Mouse (Mus musculus) kidney, adult 18-20 months (tissue): ENCODE results near the gene Cep295nl.
"Not testable (repeated sequence)": the region's sequence is repeated elsewhere in the genome, so short reads cannot be mapped to it uniquely, and the experiment has no call there.

Experiments
- DNase-seq: peaks from one replicate; pipeline ENCODE4 v3.0.0; 2021

Gene Cep295nl

DNA sequence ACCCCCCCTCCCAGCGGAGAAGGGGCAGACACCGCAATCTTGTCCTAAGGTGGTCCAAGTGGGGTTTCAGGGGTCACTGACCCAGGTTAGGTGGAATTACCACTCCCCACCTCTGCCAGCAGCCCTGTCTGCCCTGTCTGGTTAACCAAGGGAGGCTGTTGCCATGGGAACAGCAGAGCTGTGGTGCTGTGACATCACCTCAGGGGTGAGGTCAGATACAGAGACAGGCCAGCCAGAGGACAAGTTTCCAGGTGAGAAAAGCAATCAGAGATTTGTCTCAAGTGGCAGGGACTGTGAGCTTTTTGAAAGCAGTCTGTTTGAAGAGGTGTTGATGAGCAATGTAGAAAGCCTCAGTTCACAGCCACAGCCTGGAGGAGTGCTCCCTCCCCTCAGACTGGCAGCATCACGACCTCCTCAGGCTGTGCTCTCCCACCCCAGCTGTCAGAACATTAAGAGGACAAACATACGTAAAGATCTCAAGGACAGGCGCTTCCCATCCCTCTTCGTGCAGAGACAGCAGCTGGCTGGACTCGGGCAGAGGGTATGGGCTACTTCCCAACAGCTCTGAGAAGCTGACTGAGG lies at the start of gene Cep295nl:
Cep295nl (minus strand) TSS at position 101 of the 582 bp plus-strand sequence.
- DNase-seq = no peak

DNA sequence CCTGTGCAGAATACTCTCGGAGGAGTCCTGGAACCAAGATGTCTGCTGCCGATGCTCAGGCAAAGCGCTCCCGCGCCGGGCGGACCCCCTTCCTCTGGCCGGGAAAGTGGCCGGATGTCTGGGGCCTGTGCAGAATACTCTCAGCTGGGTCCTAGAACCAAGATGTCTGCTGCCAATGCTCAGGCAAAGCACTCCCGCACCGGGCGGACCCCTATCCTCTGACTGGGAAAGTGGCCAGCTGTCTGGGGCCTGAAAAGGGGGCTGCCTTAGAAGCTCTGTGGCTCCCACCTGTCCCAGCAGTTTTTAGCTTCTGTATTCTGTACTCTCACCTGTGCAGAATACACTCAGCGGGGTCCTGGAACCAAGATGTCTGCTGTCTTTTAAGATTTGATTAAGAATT lies 45.5 kb upstream of the Cep295nl start:
- not testable (repeated sequence) for DNase-seq

DNA sequence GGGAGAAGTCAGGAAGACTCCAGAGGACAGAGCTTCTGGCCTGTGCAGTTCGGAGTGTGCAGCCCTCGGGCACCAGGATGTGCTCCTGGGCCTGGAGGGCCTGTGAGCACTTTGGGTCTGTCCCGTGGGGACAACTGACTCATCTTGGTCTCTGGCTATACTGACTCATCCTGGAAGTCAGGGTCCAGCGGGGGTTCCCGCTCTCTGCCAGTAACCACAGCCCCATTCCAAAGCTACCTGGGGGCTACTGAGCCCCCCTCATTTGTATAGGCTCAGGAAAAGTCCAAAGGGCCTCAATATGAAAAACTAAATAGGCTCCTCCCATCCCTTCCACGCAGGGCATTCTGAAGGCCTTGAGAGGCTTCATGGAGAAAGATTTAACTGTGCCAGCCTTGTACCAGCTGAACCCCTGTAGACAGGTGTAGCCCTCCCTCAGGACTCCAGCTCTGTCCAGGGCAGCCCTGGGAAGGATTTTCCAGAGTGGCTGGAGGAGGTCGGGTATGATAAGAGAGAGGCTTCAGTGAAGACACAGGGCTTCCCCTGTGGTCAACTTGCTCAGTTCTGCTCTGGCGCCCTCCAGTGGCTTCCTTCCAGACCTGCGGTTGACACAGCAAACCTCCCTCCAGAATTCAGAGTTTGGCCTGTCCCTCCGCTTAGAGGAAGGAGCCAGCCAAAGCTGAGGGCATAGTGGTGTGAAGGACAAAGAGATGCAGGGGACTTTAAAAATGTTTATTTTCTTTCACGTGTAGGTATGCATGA lies 37.1 kb upstream of the Cep295nl start:
- peak; percentile 77 for DNase-seq

DNA sequence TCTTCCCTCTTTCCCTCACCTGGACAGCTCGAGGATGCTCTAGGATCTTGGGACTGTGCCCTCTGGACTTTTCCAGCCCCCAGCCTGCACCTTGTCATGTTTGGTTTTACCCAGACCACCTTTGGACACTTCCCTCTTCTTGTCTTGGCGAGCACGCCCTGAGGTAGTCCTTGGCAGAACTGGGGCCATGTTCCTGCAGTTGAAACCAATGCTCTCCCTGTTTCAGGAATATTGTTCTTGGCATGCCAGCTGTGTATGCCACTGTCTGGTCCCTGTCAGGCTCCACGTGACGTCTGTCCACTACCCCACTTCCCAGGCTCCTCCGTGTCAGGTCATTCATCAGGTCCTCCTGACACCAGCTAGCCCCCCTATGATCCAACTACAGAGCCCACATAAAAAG lies 36.4 kb upstream of the Cep295nl start:
- DNase-seq = no peak

DNA sequence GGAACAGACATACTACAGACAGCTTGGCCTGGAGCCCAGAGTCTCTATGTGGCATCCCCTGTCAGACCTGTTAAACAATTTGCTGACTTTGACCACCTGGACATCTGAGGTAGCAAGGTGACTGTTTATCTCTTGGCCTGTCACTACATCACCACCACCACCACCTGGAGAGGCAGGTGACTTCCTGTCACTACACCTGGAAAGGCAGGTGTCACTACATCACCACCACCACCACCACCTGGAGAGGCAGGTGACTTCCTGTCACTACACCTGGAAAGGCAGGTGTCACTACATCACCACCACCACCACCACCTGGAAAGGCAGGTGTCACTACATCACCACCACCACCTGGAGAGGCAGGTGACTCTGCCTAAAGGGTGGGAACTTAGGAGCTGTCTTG lies 34.0 kb upstream of the Cep295nl start:
- not testable (repeated sequence) for DNase-seq

DNA sequence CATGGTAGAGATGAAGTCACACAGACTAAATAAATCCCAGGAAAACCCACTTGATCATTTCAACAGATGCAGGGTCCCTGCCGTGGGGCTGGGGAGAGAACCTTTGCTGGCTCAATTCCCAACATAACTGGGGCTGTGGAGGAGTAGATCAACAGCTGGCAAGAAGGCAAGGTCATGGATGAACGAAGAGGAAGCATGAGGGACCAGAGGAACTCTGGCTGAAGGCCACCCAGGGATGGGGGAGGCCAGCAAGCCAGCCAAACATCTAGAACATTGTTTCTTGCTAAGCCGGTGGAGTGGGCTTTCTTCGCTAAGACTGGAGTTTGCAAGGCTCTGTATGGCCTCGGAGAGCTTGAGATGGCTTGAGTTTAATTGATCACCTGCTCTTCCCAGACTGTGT lies 33.6 kb upstream of the Cep295nl start:
- no peak for DNase-seq

DNA sequence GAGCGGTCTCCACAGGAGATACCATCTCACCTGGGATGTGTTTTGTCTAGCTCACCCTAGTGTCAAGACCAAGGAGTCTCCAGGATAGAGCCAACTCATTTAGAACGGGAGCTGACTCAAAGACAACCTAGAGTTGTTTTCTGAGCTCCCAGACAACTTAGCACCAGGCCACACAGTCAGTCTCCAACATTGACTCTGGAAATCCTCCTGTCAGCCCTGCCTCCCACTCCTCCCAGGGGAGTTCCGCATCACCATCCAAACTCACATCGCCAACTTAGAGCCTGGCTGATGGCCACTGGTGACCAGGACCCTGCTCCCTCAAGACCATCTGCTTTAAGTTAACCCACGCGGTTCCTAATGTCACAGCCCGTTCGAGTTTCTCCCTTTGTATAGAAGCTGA lies 33.2 kb upstream of the Cep295nl start:
- no peak for DNase-seq

DNA sequence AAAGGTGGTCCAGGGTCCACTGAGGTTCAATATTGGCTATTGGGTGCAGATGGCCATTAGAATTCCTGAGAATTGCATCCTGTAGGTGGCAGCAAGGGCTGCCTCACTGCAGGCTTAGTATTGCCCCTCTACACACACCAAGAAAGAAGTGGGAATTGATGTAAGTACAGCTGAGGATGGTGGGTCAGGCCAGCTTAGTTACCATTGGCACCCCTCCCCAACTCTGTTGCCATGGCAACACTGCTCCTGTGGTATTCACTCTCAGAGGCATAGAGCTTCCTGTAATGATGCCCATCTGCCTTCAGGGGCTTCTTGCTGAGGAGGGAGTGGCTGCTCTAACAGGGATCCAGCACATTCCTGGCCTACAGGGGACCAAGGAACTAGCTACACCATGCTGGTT lies 32.7 kb upstream of the Cep295nl start:
- no peak for DNase-seq

DNA sequence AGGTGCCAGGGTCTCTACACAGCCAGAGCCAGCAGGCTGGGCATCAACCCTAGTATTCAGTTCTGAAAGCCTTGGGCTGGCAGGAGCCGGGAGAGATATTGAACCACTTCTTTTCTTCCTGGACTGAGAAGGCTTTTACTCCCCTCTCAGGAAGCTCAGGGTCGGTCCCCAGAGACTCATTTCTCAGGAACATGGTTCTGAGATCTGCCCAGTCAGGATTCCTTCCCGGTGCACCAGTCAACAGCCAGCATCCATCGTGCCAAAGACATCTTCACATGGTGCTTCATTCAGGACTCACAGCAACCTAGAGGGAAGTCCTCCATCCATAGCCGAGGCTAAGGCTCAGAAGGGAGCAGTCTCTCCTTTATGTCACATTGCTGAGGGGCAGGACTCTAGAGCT lies 32.2 kb upstream of the Cep295nl start:
- no peak for DNase-seq

DNA sequence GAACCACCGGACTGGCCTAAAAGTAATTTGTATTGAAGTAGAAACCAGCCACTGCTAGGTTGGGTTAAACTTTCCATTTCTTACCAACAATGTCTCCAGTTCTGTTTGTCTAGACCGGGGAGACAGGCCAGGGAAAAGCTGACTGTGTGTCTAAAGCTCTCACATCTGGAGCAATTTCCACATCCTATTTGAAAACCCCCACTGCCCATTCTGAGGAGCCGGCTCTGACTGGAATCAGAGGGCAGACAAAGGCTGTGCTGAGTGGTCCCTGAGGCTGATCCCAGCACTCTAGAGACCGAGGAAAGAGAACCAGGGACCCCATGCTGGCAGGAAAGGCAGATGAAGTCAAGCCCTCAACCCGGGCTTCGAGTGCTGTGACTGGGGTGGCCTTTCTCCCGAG lies 30.3 kb upstream of the Cep295nl start:
- DNase-seq = no peak

DNA sequence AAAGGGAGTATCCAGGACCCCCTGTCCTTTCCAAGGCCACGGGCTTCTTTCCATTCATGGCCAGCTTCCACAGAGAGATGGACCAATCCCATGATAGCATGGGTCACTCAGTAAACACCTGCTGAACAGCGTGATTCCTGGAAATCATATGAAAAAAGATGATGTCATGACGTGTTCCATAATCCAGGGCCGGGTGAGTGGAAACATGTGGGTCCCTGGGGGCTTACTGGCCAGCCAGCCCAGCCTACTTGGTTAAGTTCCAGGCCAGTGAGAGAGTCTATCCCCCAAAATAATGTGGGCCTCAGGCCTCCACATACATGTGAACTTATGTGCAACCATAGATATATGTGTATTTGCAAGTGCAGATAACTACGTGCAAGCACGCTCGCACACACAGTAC lies 29.6 kb upstream of the Cep295nl start:
- no peak for DNase-seq

DNA sequence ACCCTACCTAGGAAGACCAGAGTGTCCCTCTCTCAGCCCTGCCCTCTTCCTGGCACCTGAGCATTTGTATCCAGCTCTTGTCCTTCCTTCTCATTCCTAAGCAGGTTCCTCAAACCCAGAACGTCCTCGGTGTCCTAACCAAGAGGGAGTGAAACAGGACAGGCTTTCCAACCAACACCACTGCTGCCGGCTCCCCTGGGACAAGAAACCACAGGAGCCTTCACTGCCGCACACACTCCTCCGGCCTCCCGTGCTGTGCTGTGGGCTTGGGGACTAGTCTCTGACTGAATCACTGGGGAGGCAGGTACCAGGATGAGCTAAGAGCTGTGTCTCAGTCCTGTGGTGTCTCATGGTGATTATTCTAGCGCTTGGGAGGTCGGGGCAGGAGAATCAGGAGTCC lies 27.4 kb upstream of the Cep295nl start:
- DNase-seq = no peak

DNA sequence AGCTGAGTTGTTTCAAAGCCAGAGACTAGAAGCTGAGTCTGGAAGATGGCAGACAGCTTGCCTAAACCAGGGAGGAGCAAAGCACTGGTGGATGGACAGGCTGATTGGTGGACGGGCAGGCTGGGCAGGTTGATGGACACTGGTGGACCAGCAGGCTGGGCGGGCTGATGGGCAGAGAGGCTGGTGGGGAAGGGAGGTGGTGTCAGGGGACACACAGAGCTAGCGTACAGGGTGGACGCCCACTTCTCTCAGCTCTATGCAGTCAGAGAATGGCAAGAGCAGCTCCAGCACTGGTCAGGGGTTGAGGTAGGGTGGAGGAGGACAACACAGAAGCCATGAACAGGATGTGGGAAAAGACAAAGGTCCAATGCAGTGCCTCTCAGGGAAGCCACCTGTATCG lies 27.0 kb upstream of the Cep295nl start:
- no peak for DNase-seq

DNA sequence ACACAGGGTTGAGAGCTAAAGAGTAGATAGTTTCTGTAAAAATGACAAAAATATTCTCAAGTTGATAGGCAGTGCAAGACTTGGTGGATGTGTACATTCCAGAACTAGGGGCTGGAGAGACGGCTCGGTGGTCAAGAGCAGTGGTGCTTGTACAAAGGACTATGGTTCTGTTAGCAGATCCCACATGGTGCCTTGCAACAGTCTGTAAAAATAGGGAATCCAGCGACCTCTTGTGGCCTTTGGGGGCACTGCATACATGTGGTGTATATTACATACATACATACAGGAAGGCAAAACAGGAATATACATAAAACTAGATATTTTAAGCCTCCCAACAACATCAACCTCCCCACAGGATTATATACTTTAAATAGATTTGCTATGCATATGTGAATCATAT lies 26.0 kb upstream of the Cep295nl start:
- DNase-seq = no peak

DNA sequence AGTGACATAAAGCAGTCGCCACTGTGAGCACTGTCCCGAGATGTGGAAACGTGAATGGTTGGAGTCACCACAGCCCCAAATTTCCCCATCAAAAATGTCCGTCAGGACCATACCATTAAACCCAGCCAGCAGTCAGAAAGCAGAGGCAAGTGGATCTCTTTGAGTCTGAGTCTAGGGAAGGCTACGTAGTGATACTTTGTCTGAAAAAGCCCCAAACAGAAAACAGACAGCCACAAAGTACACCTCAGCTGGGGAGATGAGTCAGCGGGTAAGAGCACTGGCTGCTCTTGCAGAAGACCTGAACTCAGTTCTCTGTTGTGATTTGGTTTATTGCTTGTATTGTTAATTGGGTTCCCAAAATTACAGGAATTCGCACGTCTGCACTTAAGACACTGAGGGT lies 24.3 kb upstream of the Cep295nl start:
- DNase-seq = no peak

DNA sequence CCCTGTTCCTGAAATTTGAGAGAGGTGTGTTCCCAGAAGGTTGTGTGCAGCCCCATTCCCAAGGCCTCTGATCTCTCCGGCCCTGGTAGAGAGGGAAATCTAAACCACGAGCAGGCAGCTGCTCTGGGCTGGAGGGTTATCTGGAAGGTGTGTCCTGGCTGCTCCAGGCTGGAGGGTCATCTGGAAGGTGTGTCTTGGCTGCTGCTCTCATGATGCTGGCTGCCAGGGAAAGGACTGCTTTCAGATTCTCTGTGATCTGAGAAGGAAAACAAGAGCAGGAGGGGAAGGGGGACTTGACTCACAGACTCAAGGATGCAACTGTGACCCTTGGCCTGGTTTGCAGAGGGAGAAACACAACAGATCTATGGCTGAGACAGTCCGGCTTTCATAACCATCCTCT lies 23.8 kb upstream of the Cep295nl start:
- DNase-seq = no peak

DNA sequence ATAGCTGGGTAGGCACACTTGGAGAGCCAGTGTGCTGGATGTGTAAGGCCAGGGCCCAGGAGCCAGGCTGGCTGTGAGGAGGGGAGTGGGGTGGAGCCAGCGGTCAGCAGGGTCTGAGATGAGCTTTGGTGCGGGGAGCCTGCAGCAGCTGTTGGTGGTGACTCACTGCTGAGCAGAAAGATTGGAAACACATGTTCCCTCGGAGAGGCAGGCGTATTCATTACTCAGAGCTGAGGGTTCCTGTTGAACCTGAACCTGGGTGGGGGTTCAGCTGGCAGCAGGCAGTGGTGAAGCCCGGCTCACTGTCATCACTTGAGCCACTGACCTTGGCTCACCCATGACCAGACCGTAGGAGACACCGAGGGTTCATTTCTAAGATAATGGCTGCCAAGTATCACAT lies 22.9 kb upstream of the Cep295nl start:
- DNase-seq = no peak

DNA sequence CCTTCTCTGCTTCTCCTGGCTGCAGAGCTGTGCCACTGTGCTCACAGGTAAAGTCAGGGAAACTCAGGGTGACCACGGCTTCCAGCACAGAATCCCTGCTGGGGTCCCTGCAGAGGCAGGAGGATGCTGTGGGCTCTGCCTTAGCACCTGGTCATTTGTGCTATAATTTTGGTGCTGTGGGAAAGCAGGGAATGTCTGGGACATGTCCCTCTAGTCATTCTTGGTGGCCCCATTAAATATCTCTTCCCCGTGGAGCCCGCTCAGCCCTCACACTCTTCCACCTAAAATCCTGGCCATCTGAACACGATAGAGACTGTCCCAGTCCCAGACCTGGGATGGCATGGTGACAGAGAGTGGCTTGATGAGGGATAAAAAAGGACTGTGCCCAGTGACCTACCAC lies 21.7 kb upstream of the Cep295nl start:
- no peak for DNase-seq

DNA sequence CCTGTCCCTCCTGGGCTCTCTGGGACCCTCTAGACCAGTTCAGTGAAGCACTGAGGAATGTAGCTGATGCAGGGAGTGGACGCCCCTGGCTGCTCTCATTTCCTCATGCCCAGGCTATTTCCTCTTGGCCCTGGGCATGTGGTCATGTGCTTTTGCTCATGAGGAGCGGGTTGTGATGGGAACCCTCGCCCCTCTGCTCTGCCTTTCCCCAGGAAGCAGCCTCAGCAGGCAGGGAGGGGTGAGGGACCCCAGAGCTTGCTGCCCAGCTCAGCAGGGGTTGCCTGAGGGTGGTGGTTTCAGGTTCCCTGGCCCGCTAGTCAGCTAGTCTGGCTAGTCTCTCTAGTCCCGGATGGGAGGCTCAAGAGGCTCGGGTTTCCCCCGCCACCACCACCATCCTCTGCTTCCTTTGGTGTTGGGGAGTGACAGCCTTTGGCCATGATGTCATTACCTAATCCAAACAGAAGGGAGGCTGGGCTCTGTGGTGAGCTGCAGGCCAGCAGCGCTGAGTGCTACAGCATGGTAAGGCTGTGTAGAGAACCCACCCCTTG lies 20.7 kb upstream of the Cep295nl start:
- peak; percentile 43 for DNase-seq

DNA sequence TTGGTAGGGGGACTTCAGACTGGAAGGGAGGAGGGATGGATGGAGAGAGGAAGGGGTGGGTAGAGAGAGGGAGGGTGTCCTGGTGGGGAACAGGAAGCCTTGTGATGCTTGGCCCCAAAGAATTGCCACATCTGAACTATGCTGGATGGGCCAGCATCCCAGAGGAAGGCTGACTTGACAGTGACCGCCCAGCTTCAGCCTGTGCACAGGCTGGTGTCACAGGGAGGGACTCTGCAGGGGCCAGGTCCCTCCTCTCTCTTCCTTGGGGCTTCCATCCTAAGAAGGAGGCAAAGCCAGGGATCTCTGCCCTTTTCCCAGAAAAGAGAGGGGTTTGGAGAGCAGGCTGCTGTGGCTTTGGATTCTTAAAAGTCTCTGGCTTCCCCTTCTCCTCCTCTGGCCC lies 20.2 kb upstream of the Cep295nl start:
- DNase-seq = no peak

DNA sequence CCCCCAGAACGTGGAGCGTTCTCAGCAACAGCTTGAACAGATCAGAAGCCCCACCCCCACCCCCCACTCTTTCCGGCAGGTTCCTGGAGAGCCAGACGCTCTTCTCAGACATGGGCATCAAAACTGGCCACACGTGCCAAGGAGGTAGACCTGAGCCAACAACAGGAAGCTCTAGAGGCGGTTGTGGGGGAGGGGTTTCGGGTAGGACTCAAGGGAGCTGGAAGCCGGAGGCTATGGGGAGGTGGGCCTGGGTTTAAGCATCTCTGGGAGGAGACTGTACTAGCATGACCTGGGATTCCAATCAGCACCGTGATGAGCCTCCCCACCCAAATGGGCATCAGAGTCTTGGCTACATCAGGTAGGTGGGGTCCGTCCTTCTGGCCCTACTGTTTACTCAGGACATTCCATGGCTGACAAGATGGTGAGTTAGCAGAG lies 18.6 kb upstream of the Cep295nl start:
- no peak for DNase-seq

DNA sequence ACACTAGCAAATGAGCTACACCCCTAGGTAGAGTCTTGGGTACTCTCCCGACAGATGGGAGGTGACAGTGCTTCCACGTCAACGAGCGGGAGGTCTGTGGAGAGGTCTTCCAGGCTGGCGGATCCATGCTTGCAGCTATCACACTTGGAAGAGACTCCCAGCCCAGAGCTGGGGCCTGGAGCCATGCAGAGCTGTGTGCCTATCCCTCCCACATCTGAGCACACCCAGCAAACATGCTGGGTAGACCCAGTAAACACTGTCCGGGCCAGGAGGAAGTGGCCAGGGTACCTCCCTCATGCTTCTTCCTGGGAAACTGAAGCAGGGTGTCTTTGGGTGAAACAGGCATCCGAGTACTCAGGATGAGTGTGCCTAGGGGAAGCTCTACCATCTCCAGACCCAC lies 18.2 kb upstream of the Cep295nl start:
- no peak for DNase-seq

DNA sequence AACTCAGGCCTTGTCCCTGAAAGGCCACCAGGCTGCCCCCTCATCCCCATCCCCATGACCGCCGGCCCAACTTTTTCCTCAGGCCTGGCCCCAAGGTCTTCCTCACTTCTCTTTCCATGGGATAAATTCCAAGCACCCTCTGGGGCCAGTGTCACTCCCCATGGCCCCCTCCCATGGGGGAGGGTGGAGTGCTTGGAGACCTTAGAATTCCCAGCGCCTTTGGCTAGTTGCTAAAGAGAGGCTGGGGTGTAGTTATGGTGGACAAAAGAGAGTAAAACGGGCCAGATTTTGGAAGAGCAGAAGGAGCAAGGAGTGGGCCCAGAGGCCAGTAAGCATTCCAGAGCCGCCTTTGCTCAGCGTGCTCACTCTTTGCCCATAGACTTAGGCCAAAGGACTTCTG lies 13.3 kb upstream of the Cep295nl start, which contains the start of gene Timp2:
Timp2 (minus strand) TSS at position 101 of the 400 bp plus-strand sequence.
- DNase-seq = no peak

DNA sequence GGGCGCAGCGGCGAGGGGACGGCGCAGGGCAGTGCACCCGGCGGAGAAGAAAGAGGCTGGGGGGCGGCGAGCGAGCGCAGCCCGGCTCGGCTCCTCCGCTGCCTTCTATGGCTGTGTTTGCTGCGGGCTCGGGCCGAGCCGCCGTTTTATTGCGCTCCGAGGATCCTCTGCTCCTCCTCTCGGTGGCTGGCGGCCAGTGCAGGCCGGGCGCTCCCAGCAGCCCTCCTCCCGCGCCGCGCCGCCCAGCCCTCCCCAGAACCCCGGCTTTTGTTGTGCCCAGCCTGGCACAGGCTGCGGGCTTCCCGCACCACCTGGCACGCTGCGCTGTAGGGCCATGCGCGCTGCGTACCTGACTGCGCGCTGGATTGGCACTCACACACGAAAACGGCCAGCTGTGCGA lies 12.9 kb upstream of the Cep295nl start:
- peak; percentile 77 for DNase-seq
